In genomic region chr5:138990659-138991380, GRCm38 (mm10) we compare ENCODE assay signal across 10 mouse cellular contexts. TPM values are rescaled to one million over a fixed set of nuclear protein-coding genes. Genes with fewer than 3 reads are reported as not detected.
DNase-seq lines count a peak whose midpoint lies in the region; ATAC-seq lines count a peak whose summit lies in the region.
"Had no signal": no experiment of that assay in that cellular context is flagged by ENCODE, and none has a peak within 500 bp of the region (broad histone marks: within the 10 kb centered on the region; RNA-seq: fewer than 3 reads in every experiment).

No protein-coding gene starts in this region.

- H3K27me3 ChIP-seq in midbrain, embryonic 14.5 days (ENCODE audit: control insufficient read depth, insufficient read depth, low read length) = peaks cover 38% of the 10 kb centered on the region

- 62% methylated on average over 7 of the region's 7 CpGs for WGBS in midbrain, embryonic 14.5 days

- no peak overlapping the region for H3K27ac ChIP-seq in midbrain, embryonic 14.5 days (replicated peaks; ENCODE audit: low read depth, low read length)
- H3K27ac ChIP-seq: hindbrain, embryonic 10.5 days; liver, embryonic 14.5 days had no signal

- no peaks in the 10 kb centered on the region for H3K9me3 ChIP-seq in midbrain, embryonic 14.5 days (ENCODE audit: control insufficient read depth, low read length)
- H3K9me3 ChIP-seq: hindbrain, embryonic 10.5 days had no signal

- H3K36me3 ChIP-seq in midbrain, embryonic 14.5 days (ENCODE audit: control insufficient read depth, insufficient read depth, low read length) = peaks cover 10% of the 10 kb centered on the region; the same call in 1 of the 2 replicates

- peaks cover 29% of the 10 kb centered on the region for H3K4me1 ChIP-seq in midbrain, embryonic 14.5 days (ENCODE audit: control insufficient read depth, insufficient read depth, low read length)

- peak; percentile 28 for DNase-seq in cerebellum, adult 11-12 months
- DNase-seq in cerebellum, postnatal 36 days = no peak
- peak; percentile 64 for DNase-seq in ES-CJ7 (ENCODE audit: low read depth, low spot score)
- DNase-seq in cerebellum, postnatal 14 days = peak; percentile 24 to 48
- DNase-seq in kidney, postnatal 25 days = peak; percentile 60 to 75
- DNase-seq in retina, postnatal 1 day = no peak
- no peak for DNase-seq in midbrain, embryonic 14.5 days

- no peak overlapping the region for H3K4me2 ChIP-seq in midbrain, embryonic 14.5 days (ENCODE audit: low read length)

- no peak overlapping the region for H3K9ac ChIP-seq in midbrain, embryonic 14.5 days (replicated peaks; ENCODE audit: low read length)
- H3K9ac ChIP-seq: liver, embryonic 14.5 days had no signal

- ATAC-seq in CD4-positive, CD25-positive, alpha-beta regulatory T cell, adult 4 months = no peak
- ATAC-seq in midbrain, embryonic 14.5 days (ENCODE audit: low FRiP score, low TSS enrichment) = no peak

- H3K4me3 ChIP-seq in midbrain, embryonic 14.5 days (replicated peaks; ENCODE audit: low read depth, low read length) = no peak overlapping the region
- H3K4me3 ChIP-seq: hindbrain, embryonic 10.5 days had no signal

RNA-seq across cellular contexts. Expression of gene Pdgfa, which starts 6.3 kb away (rescaled TPM):
- polyA plus RNA-seq in CD4-positive, CD25-positive, alpha-beta regulatory T cell, adult 4 months (2017; shearing (Covaris generic)) = not detected
- 16.2 and 24.6 TPM in 2 replicates for polyA plus RNA-seq in midbrain, embryonic 14.5 days (2014; fragmentation: Nextera tagmentation; extraction: Ambion mirVana)

Comparison
In these comparisons a context has a peak if more than half of its experiments do, and no peak if none do; other contexts are left out.
1. DNase-seq: peak in cerebellum, adult 11-12 months (single experiment), ES-CJ7 (single experiment), cerebellum, postnatal 14 days (2 of 2) and kidney, postnatal 25 days (2 of 2); none in cerebellum, postnatal 36 days (0 of 2), retina, postnatal 1 day (single experiment) and midbrain, embryonic 14.5 days (single experiment).
2. RNA of gene Pdgfa, which starts 6.3 kb away (polyA plus RNA-seq): 16.2 to 24.6 TPM in midbrain, embryonic 14.5 days; not detected in CD4-positive, CD25-positive, alpha-beta regulatory T cell, adult 4 months; every median in the first group is over 10 times any median in the second.